Mouse (Mus musculus): ENCODE data around the gene Kank3.

GRCm38 (mm10) chr17:33766389-33766788, 43.9 kb upstream of the Kank3 start:
- TF ChIP-seq CTCF (IDR thresholded peaks at IDR 0.05; ENCODE audit: control insufficient read depth, insufficient read depth, low read length) = no peak
- no peak for TF ChIP-seq POLR2A (IDR thresholded peaks at IDR 0.05; ENCODE audit: borderline replicate concordance, control insufficient read depth, low read depth, low read length)
